Mouse (Mus musculus): ENCODE data around the gene Sfr1. TPM values are rescaled to one million over a fixed set of nuclear protein-coding genes. Genes with fewer than 3 reads are reported as not detected.

Gene Sfr1
- polyA plus RNA-seq, 1 experiment: 69.4 TPM

- Histone ChIP-seq H3K4me1 (ENCODE audit: control insufficient read depth, insufficient read depth, insufficient read length, low read length) (no peaks in the 10 kb centered on the region), H3K4me3 (ENCODE audit: insufficient read depth, low read depth, low read length) (no peak overlapping the region), H3K27ac (replicated peaks; ENCODE audit: low read depth, low read length) (no peak overlapping the region)
These were observed 9.0 kb upstream of the Sfr1 start for GRCm38 (mm10) chr19:47722471-47722870.

- no peak overlapping the region for H3K4me3 ChIP-seq (ENCODE audit: insufficient read depth, low read depth, low read length)
- no peaks in the 10 kb centered on the region for H3K4me1 ChIP-seq (ENCODE audit: control insufficient read depth, insufficient read depth, insufficient read length, low read length)
- no peak overlapping the region for H3K27ac ChIP-seq (replicated peaks; ENCODE audit: low read depth, low read length)
These were observed 6.6 kb upstream of the Sfr1 start for GRCm38 (mm10) chr19:47724903-47725302.

GRCm38 (mm10) chr19:47725643-47726140 lies 5.8 kb upstream of the Sfr1 start:
- no peaks in the 10 kb centered on the region for H3K4me1 ChIP-seq (ENCODE audit: control insufficient read depth, insufficient read depth, insufficient read length, low read length)
- H3K4me3 ChIP-seq (ENCODE audit: insufficient read depth, low read depth, low read length): no peak overlapping the region
- H3K27ac ChIP-seq (replicated peaks; ENCODE audit: low read depth, low read length): no peak overlapping the region

- Histone ChIP-seq H3K4me3 (ENCODE audit: insufficient read depth, low read depth, low read length) (peak overlapping the region; percentile 84), H3K4me1 (ENCODE audit: control insufficient read depth, insufficient read depth, insufficient read length, low read length) (no peaks in the 10 kb centered on the region), H3K27ac (replicated peaks; ENCODE audit: low read depth, low read length) (peak overlapping the region; percentile 99)
These were observed 801 bp upstream of the Sfr1 start for GRCm38 (mm10) chr19:47730691-47731070.

GRCm38 (mm10) chr19:47731931-47732330 lies 449 bp downstream of the Sfr1 start:
- H3K4me1 ChIP-seq (ENCODE audit: control insufficient read depth, insufficient read depth, insufficient read length, low read length): no peaks in the 10 kb centered on the region
- peak overlapping the region; percentile 89 for H3K4me3 ChIP-seq (ENCODE audit: insufficient read depth, low read depth, low read length)

GRCm38 (mm10) chr19:47747072-47747471 lies 15.6 kb downstream of the Sfr1 start:
- Histone ChIP-seq H3K27ac (replicated peaks; ENCODE audit: low read depth, low read length) (no peak overlapping the region), H3K4me1 (ENCODE audit: control insufficient read depth, insufficient read depth, insufficient read length, low read length) (no peaks in the 10 kb centered on the region), H3K4me3 (ENCODE audit: insufficient read depth, low read depth, low read length) (no peak overlapping the region)

More at GRCm38 (mm10) chr19:47731931-47732330, 449 bp downstream of the Sfr1 start:
- peak overlapping the region; percentile 84 for H3K27ac ChIP-seq (replicated peaks; ENCODE audit: low read depth, low read length)

GRCm38 (mm10) chr19:47748950-47749349 lies 17.5 kb downstream of the Sfr1 start:
- Histone ChIP-seq H3K4me3 (ENCODE audit: insufficient read depth, low read depth, low read length) (no peak overlapping the region), H3K4me1 (ENCODE audit: control insufficient read depth, insufficient read depth, insufficient read length, low read length) (no peaks in the 10 kb centered on the region), H3K27ac (replicated peaks; ENCODE audit: low read depth, low read length) (no peak overlapping the region)

- Histone ChIP-seq H3K4me3 (ENCODE audit: insufficient read depth, low read depth, low read length) (no peak overlapping the region), H3K27ac (replicated peaks; ENCODE audit: low read depth, low read length) (no peak overlapping the region), H3K4me1 (ENCODE audit: control insufficient read depth, insufficient read depth, insufficient read length, low read length) (no peaks in the 10 kb centered on the region)
These were observed 18.9 kb downstream of the Sfr1 start for GRCm38 (mm10) chr19:47750391-47750790.

- no peaks in the 10 kb centered on the region for H3K4me1 ChIP-seq (ENCODE audit: control insufficient read depth, insufficient read depth, insufficient read length, low read length)
- H3K27ac ChIP-seq (replicated peaks; ENCODE audit: low read depth, low read length): no peak overlapping the region
- H3K4me3 ChIP-seq (ENCODE audit: insufficient read depth, low read depth, low read length): no peak overlapping the region
These were observed 21.0 kb downstream of the Sfr1 start for GRCm38 (mm10) chr19:47752456-47752855.

GRCm38 (mm10) chr19:47753921-47754320 lies 22.4 kb downstream of the Sfr1 start:
- H3K27ac ChIP-seq (replicated peaks; ENCODE audit: low read depth, low read length): no peak overlapping the region
- H3K4me1 ChIP-seq (ENCODE audit: control insufficient read depth, insufficient read depth, insufficient read length, low read length): no peaks in the 10 kb centered on the region

GRCm38 (mm10) chr19:47754931-47755330 lies 23.4 kb downstream of the Sfr1 start:
- no peak overlapping the region for H3K4me3 ChIP-seq (ENCODE audit: insufficient read depth, low read depth, low read length)
- H3K4me1 ChIP-seq (ENCODE audit: control insufficient read depth, insufficient read depth, insufficient read length, low read length): no peaks in the 10 kb centered on the region
- no peak overlapping the region for H3K27ac ChIP-seq (replicated peaks; ENCODE audit: low read depth, low read length)

More at GRCm38 (mm10) chr19:47753921-47754320, 22.4 kb downstream of the Sfr1 start:
- H3K4me3 ChIP-seq (ENCODE audit: insufficient read depth, low read depth, low read length): no peak overlapping the region

GRCm38 (mm10) chr19:47755625-47756024 lies 24.1 kb downstream of the Sfr1 start:
- Histone ChIP-seq H3K4me1 (ENCODE audit: control insufficient read depth, insufficient read depth, insufficient read length, low read length) (no peaks in the 10 kb centered on the region), H3K27ac (replicated peaks; ENCODE audit: low read depth, low read length) (no peak overlapping the region), H3K4me3 (ENCODE audit: insufficient read depth, low read depth, low read length) (no peak overlapping the region)

- no peaks in the 10 kb centered on the region for H3K4me1 ChIP-seq (ENCODE audit: control insufficient read depth, insufficient read depth, insufficient read length, low read length)
- no peak overlapping the region for H3K4me3 ChIP-seq (ENCODE audit: insufficient read depth, low read depth, low read length)
- H3K27ac ChIP-seq (replicated peaks; ENCODE audit: low read depth, low read length): no peak overlapping the region
These were observed 46.4 kb downstream of the Sfr1 start for GRCm38 (mm10) chr19:47777847-47778246.

GRCm38 (mm10) chr19:47780145-47780544 lies 48.7 kb downstream of the Sfr1 start:
- Histone ChIP-seq H3K4me3 (ENCODE audit: insufficient read depth, low read depth, low read length) (no peak overlapping the region), H3K27ac (replicated peaks; ENCODE audit: low read depth, low read length) (no peak overlapping the region), H3K4me1 (ENCODE audit: control insufficient read depth, insufficient read depth, insufficient read length, low read length) (no peaks in the 10 kb centered on the region)

GRCm38 (mm10) chr19:47780972-47781371 lies 49.5 kb downstream of the Sfr1 start:
- Histone ChIP-seq H3K27ac (replicated peaks; ENCODE audit: low read depth, low read length) (no peak overlapping the region), H3K4me1 (ENCODE audit: control insufficient read depth, insufficient read depth, insufficient read length, low read length) (no peaks in the 10 kb centered on the region), H3K4me3 (ENCODE audit: insufficient read depth, low read depth, low read length) (no peak overlapping the region)

GRCm38 (mm10) chr19:47783898-47784297 lies 52.4 kb downstream of the Sfr1 start:
- no peak overlapping the region for H3K27ac ChIP-seq (replicated peaks; ENCODE audit: low read depth, low read length)
- H3K4me3 ChIP-seq (ENCODE audit: insufficient read depth, low read depth, low read length): no peak overlapping the region

More at GRCm38 (mm10) chr19:47783898-47784297, 52.4 kb downstream of the Sfr1 start:
- H3K4me1 ChIP-seq (ENCODE audit: control insufficient read depth, insufficient read depth, insufficient read length, low read length): no peaks in the 10 kb centered on the region

Data from brown adipose tissue, adult 24 weeks (tissue).